Mouse (Mus musculus) kidney, postnatal 0 days (tissue): ENCODE results near the gene Gigyf1. TPM values are rescaled to one million over a fixed set of nuclear protein-coding genes. Genes with fewer than 3 reads are reported as not detected.
A peak's percentile ranks its signal among the peaks of the same experiment; 100 is the strongest.

Experiments used
- ATAC-seq: fragments of 200-750 bp; cut with Nextera tagmentation; replicated peaks from 2 replicates; pipeline ENCODE4 v1.8.0; 2017; ENCODE audit warnings: low read depth, moderate number of reproducible peaks, moderate TSS enrichment, moderate library complexity; ENCODE audit not compliant: low FRiP score
- DNase-seq: peaks from one replicate; pipeline ENCODE4 v3.0.0-alpha.2; 2016; ENCODE audit warnings: low spot score
- H3K27ac ChIP-seq: fragments of 300-500 bp; sonication (generic); 2 replicates; pipeline ENCODE4 v1.5.1; 2014; ENCODE audit warnings: mild to moderate bottlenecking
- H3K27me3 ChIP-seq: fragments of 300-500 bp; sonication (generic); 2 replicates; pipeline ENCODE4 v1.6.1; 2014; ENCODE audit warnings: low read length, mixed read lengths; ENCODE audit not compliant: insufficient read depth
- H3K36me3 ChIP-seq: fragments of 300-500 bp; sonication (generic); 2 replicates; pipeline ENCODE4 v1.6.1; 2014; ENCODE audit warnings: low read length, mixed read lengths; ENCODE audit not compliant: insufficient read depth
- H3K4me1 ChIP-seq: fragments of 300-500 bp; sonication (generic); replicated peaks from 2 replicates; pipeline ENCODE4 v1.6.1; 2014; ENCODE audit warnings: antibody characterized with exemption, low read length, mixed read lengths; ENCODE audit not compliant: insufficient read depth
- H3K4me2 ChIP-seq: fragments of 300-500 bp; sonication (generic); 2 replicates; pipeline ENCODE4 v1.6.1; 2014; ENCODE audit warnings: mild to moderate bottlenecking, low read length, moderate library complexity, mixed read lengths
- H3K4me3 ChIP-seq: fragments of 300-500 bp; sonication (generic); replicated peaks from 2 replicates; pipeline ENCODE4 v1.5.1; 2014; ENCODE audit warnings: low read depth, low read length
- H3K9ac ChIP-seq: fragments of 300-500 bp; sonication (generic); 2 replicates; pipeline ENCODE4 v1.6.1; 2014; ENCODE audit warnings: low read depth, low read length
- H3K9me3 ChIP-seq: fragments of 300-500 bp; sonication (generic); replicated peaks from 2 replicates; pipeline ENCODE4 v1.6.1; 2016; ENCODE audit warnings: low read length, inconsistent platforms, mixed read lengths
- CTCF ChIP-seq: IDR thresholded peaks from 2 replicates; pipeline ENCODE4 v1.5.1; 2016; ENCODE audit warnings: antibody characterized with exemption, low read depth, mild to moderate bottlenecking, moderate library complexity
- WGBS: fragments of 180-500 bp; shearing (Covaris S2); extraction: QIAGEN DNeasy Blood & Tissue Kit; methylation state at CpG from one replicate; pipeline ENCODE4 v1.1.7; 2014; 5-methylcytosine and 5-hydroxymethylcytosine counted together
- polyA plus RNA-seq: library from polyadenylated mRNA; unstranded; fragments of >200 nt; fragmentation: Nextera tagmentation; extraction: Ambion mirVana; gene quantifications from 2 replicates; pipeline ENCODE4 v1.2.1, GENCODE M21; 2015

Gigyf1 gene
- polyA plus RNA-seq, 1 experiment from 2014 or later, result 9.3 TPM

DNA sequence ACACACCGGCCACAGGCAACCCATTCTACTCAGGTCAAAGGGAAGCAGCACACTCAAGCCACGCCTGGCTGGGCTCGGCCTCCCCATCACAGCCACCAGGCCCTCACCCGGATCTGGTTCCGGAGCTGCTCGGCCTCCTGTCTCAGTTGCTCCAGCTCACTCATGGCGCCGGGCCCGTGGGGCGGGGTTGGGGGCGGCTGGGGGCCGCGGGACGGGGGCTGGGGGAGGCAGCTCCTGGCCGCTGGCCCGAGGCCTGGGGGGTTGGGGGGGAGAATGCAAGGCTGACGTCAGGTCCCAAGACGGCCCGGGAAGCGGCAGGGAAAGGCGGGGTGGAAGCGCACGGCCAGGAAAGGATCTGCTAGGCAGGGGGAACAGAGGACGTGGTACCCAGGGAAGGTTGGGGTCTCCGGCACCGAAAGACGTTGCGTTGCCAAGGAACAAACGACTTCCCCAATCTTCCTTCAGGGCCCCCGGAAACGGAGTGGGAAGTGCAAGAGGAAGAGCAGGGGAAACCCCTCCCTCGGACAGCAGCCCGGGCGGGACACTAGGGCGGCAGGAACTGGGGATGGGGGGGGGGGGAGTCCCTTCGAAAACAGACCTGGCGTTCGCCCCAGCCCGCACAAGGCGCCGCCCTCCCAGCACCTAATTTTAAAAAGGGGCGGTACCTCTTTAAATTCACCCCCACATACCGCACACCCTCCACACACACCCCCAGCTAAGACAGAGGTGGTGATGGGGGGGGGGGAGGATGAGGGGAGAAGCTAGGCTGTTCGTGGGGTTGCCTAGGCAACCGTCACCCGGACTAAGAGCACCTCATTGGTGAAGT, 12.5 kb downstream of the Gigyf1 start:
- peaks cover 7% of the 10 kb centered on the region; the same call in 1 of the 2 replicates for H3K4me1 ChIP-seq
- peak overlapping the region; percentile 98 for H3K4me2 ChIP-seq
- DNase-seq, result peak; percentile 85
- 0% methylated on average over 41 of the region's 46 CpGs for WGBS
- peak overlapping the region; percentile 82 for H3K9ac ChIP-seq
- peak; percentile 15 for ATAC-seq
- peak overlapping the region; percentile 95 for H3K27ac ChIP-seq
- H3K36me3 ChIP-seq, result peaks cover 27% of the 10 kb centered on the region
- no peak for TF ChIP-seq CTCF
- H3K4me3 ChIP-seq, result peak overlapping the region; percentile 74
- H3K27me3 ChIP-seq, result no peaks in the 10 kb centered on the region
- no peaks in the 10 kb centered on the region for H3K9me3 ChIP-seq

- no peak for TF ChIP-seq CTCF
- peak overlapping the region; percentile 95 for H3K27ac ChIP-seq
- peaks cover 7% of the 10 kb centered on the region; the same call in 1 of the 2 replicates for H3K4me1 ChIP-seq
- no peaks in the 10 kb centered on the region for H3K27me3 ChIP-seq
- peak overlapping the region; percentile 98 for H3K4me2 ChIP-seq
- peak overlapping the region; percentile 82 for H3K9ac ChIP-seq
- ATAC-seq, result no peak
- H3K36me3 ChIP-seq, result peaks cover 27% of the 10 kb centered on the region
- peak; percentile 39 for DNase-seq
- H3K9me3 ChIP-seq, result no peaks in the 10 kb centered on the region
- WGBS, result under 1% methylated on average over 51 of the region's 51 CpGs
- peak overlapping the region; percentile 74 for H3K4me3 ChIP-seq
These were observed 13.2 kb downstream of the Gigyf1 start for GRCm38 (mm10) chr5:137531414-137532130.

- Histone ChIP-seq H3K27ac (peak overlapping the region; percentile 95), H3K4me3 (peak overlapping the region; percentile 74), H3K4me2 (peak overlapping the region; percentile 98), H3K27me3 (no peaks in the 10 kb centered on the region), H3K9me3 (no peaks in the 10 kb centered on the region), H3K36me3 (peaks cover 25% of the 10 kb centered on the region), H3K4me1 (peaks cover 7% of the 10 kb centered on the region; the same call in 1 of the 2 replicates), H3K9ac (peak overlapping the region; percentile 82)
- no peak for TF ChIP-seq CTCF
- under 1% methylated on average over 19 of the region's 19 CpGs for WGBS
- ATAC-seq (no peak), DNase-seq (peak; percentile 46)
These were observed 13.9 kb downstream of the Gigyf1 start for GRCm38 (mm10) chr5:137532131-137532807.

GRCm38 (mm10) chr5:137532808-137533116, 14.4 kb downstream of the Gigyf1 start:
- Histone ChIP-seq H3K9me3 (no peaks in the 10 kb centered on the region), H3K4me2 (peak overlapping the region; percentile 98), H3K36me3 (peaks cover 20% of the 10 kb centered on the region), H3K4me1 (peaks cover 7% of the 10 kb centered on the region; the same call in 1 of the 2 replicates), H3K4me3 (peak overlapping the region; percentile 74), H3K27ac (peak overlapping the region; percentile 95), H3K27me3 (no peaks in the 10 kb centered on the region), H3K9ac (peak overlapping the region; percentile 82)
- ATAC-seq (no peak; the same call in none of the 2 replicates), DNase-seq (no peak)
- TF ChIP-seq CTCF, result no peak
- WGBS, result 0% methylated on average over 12 of the region's 12 CpGs

DNA sequence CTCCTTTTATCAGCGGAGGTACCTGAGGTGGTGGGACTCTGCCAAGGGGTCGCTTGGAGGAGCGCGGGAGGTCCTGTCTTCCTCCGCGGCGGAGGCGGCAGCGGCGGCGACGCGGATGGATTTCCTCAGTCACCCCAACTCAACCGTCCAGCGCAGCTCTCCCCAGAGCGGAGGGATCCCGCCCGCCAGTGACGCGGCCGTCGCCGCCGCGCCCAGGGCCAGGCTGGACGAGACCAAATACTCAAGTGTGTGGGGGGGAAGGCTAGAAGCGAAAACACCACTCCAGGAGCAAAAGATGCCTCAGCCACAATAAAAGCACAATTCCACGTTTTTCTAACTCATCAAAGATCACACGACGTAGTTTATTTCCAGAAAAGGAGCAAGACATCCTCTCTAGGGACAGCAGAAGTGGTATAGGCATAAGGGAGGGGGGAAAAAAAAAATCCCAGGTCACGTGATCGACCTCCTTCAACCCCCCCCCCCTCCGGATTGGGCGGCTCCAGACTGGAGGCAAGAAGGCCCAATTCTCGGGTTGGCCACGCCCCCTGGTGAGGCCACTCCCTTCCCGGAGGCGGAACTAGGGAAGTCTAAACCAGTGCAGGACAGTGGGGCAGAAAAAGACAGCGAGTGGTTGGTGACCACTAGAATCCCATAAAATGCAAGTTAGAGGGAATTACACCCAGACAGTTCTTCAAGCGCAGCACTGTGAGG, 14.9 kb downstream of the Gigyf1 start, which contains the start of the genes Epo and Gnb2:
Gene Epo (minus strand): TSS at position 126 of the 711 bp plus-strand sequence.
Gene Gnb2 (minus strand): TSS at position 394 of the 711 bp plus-strand sequence.
- under 1% methylated on average over 37 of the region's 40 CpGs for WGBS
- Histone ChIP-seq H3K9ac (peak within 1 kb of the TSS; percentile 82), H3K9me3 (no peaks in the 10 kb centered on the region), H3K4me2 (peak within 1 kb of the TSS; percentile 98), H3K27ac (peak within 1 kb of the TSS; percentile 95), H3K4me1 (peaks cover 7% of the 10 kb centered on the region; the same call in 1 of the 2 replicates), H3K4me3 (peak within 1 kb of the TSS; percentile 74), H3K36me3 (peaks cover 15% of the 10 kb centered on the region), H3K27me3 (no peaks in the 10 kb centered on the region)
- DNase-seq, result peak; percentile 97
- peak; percentile 30; the same call in 1 of the 2 replicates for TF ChIP-seq CTCF
- ATAC-seq, result peak; percentile 81
